Mouse (Mus musculus) ES-E14 (cell line): Measurements from ENCODE around the gene Ric3.

Experiments used
- CHD2 ChIP-seq: IDR thresholded peaks from 2 replicates; pipeline ENCODE4 v1.6.1; 2014; ENCODE audit warnings: mild to moderate bottlenecking, low read depth, low read length, inconsistent platforms
- HCFC1 ChIP-seq: IDR thresholded peaks from 2 replicates; pipeline ENCODE4 v1.6.1; 2012; ENCODE audit warnings: low read length, inconsistent platforms, borderline replicate concordance; ENCODE audit not compliant: insufficient read depth
- MAFK ChIP-seq: IDR thresholded peaks from 2 replicates; pipeline ENCODE4 v1.6.1; 2014; ENCODE audit warnings: mild to moderate bottlenecking, low read depth, low read length, inconsistent platforms; ENCODE audit not compliant: insufficient read depth
- ZC3H11A ChIP-seq: IDR thresholded peaks from 2 replicates; pipeline ENCODE4 v1.6.1; 2012; ENCODE audit warnings: low read depth, mild to moderate bottlenecking, inconsistent platforms, low read length, borderline replicate concordance
- ZNF384 ChIP-seq: IDR thresholded peaks from 2 replicates; pipeline ENCODE4 v1.6.1; 2012; ENCODE audit warnings: low read depth, low read length, inconsistent platforms

DNA sequence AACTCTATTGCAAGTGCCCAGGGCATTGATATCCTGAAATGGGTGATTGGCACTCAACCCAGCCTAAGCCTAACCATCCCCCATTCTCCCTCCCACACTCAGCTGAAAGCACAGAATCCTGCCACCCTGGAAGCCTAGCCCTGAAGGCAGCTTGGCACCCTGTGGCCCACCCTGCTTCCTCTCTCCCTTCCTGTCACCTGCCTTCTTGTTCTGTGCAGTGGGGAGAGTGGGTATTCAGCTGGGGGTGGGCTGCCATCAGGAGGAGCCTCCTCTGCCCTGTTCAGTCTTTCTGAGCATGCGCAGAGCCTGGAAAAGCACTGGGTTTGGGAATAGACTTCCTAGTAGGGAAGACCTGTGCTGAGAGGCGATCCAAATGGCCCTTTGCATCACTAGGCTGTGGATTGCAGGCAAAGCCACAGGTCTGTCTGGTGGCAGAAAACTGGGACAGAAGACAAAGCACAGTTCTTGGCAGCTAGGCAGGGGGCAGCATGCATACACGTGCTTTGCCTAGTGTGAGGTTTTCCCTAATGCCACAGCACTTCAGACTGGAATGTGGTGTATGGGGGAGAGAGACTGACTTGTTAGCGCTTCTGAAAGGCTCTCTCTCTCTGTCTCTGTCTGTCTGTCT, 70.0 kb downstream of the Ric3 start:
- no peak for TF ChIP-seq ZNF384
- no peak for TF ChIP-seq CHD2
- no peak for TF ChIP-seq MAFK
- TF ChIP-seq ZC3H11A: no peak
- TF ChIP-seq HCFC1: no peak
